8 mouse cellular contexts compared by ENCODE assay signal in genomic region chr8:107056076-107056972, GRCm38 (mm10). TPM values are rescaled to one million over a fixed set of nuclear protein-coding genes. Genes with fewer than 3 reads are reported as not detected.
DNase-seq lines count a peak whose midpoint lies in the region; ATAC-seq lines count a peak whose summit lies in the region.

Gene Cog8 (minus strand): TSS chr8:107056689.
Gene Nip7 (plus strand): TSS chr8:107056877.

- H3K9ac ChIP-seq in hindbrain, embryonic 15.5 days = peak within 1 kb of the TSS; percentile 88

- peak; percentile 96 for ATAC-seq in hindbrain, embryonic 15.5 days (ENCODE audit: low FRiP score, low read depth)

- peak; percentile 96 for DNase-seq in T-cell, adult 2 months (ENCODE audit: low spot score)
- DNase-seq in cerebellum, postnatal 36 days = peak; percentile 96
- peak; percentile 97 to 98 for DNase-seq in frontal cortex, postnatal 36 days (ENCODE audit: low spot score in 2 of 2)
- peak; percentile 94 for DNase-seq in left cerebral cortex, adult 11 months (ENCODE audit: low spot score)
- peak; percentile 96 to 98 for DNase-seq in lung, postnatal 4 days
- DNase-seq in retina, postnatal 7 days (ENCODE audit: low read depth, low spot score) = peak; percentile 96
- peak; percentile 79 for DNase-seq in urinary bladder, adult 2 months (ENCODE audit: low spot score)

- peak within 1 kb of the TSS; percentile 92 for H3K4me2 ChIP-seq in hindbrain, embryonic 15.5 days

- no peaks in the 10 kb centered on the region for H3K9me3 ChIP-seq in hindbrain, embryonic 15.5 days

- peak within 1 kb of the TSS; percentile 85 for H3K27ac ChIP-seq in hindbrain, embryonic 15.5 days (replicated peaks)

- H3K4me3 ChIP-seq in hindbrain, embryonic 15.5 days = peak within 1 kb of the TSS; percentile 84

- H3K4me1 ChIP-seq in hindbrain, embryonic 15.5 days (replicated peaks) = peaks cover 31% of the 10 kb centered on the region

- no peaks in the 10 kb centered on the region for H3K27me3 ChIP-seq in hindbrain, embryonic 15.5 days

- peaks cover 47% of the 10 kb centered on the region for H3K36me3 ChIP-seq in hindbrain, embryonic 15.5 days

- WGBS in hindbrain, embryonic 15.5 days = under 1% methylated on average over 88 of the region's 88 CpGs

RNA-seq across cellular contexts. Expression of gene Cog8, which starts in this region (rescaled TPM):
- 44.2 and 45.3 TPM in 2 replicates for polyA plus RNA-seq in hindbrain, embryonic 15.5 days (2015; fragmentation: Nextera tagmentation; extraction: Ambion mirVana)
- polyA plus RNA-seq in urinary bladder, adult 2 months (2012; rRNA removed) = 30.6 and 37.2 TPM in 2 replicates

RNA-seq across cellular contexts. Expression of gene Nip7, which starts in this region (rescaled TPM):
- polyA plus RNA-seq in hindbrain, embryonic 15.5 days (2015; fragmentation: Nextera tagmentation; extraction: Ambion mirVana) = 62.2 and 65.6 TPM in 2 replicates
- polyA plus RNA-seq in urinary bladder, adult 2 months (2012; rRNA removed) = 40.5 and 50.2 TPM in 2 replicates

Comparison
In these comparisons a context has a peak if more than half of its experiments do, and no peak if none do; other contexts are left out.
1. Peak in every context shown above with its lines: DNase-seq, ATAC-seq, H3K4me3 ChIP-seq and H3K27ac ChIP-seq.